Mouse (Mus musculus) myocyte (in vitro differentiated cells): ENCODE results near the gene Rrp1. TPM values are rescaled to one million over a fixed set of nuclear protein-coding genes. Genes with fewer than 3 reads are reported as not detected.

Experiments
- H3K27me3 ChIP-seq: one replicate; pipeline ENCODE4 v1.6.1; 2011; ENCODE audit not compliant: control insufficient read depth, insufficient read depth, insufficient read length
- H3K36me3 ChIP-seq: one replicate; pipeline ENCODE4 v1.6.1; 2011; ENCODE audit not compliant: control insufficient read depth, insufficient read depth
- H3K4me2 ChIP-seq: one replicate; pipeline ENCODE4 v1.6.1; 2011; ENCODE audit warnings: low read depth, control low read depth
- H3K4me3 ChIP-seq: one replicate; pipeline ENCODE4 v1.5.1; 2011; ENCODE audit warnings: mild to moderate bottlenecking, control low read depth, moderate library complexity
- H3K79me2 ChIP-seq: one replicate; pipeline ENCODE4 v1.6.1; 2011; ENCODE audit not compliant: control insufficient read depth, insufficient read depth
- H3ac ChIP-seq: one replicate; pipeline ENCODE4 v1.6.1; 2011; ENCODE audit not compliant: control insufficient read depth, insufficient read length
- CEBPB ChIP-seq: IDR thresholded peaks from 2 replicates; pipeline ENCODE4 v1.6.1; 2011; ENCODE audit warnings: mild to moderate bottlenecking, moderate library complexity; ENCODE audit not compliant: poor library complexity, insufficient read depth, severe bottlenecking
- E2F4 ChIP-seq: IDR thresholded peaks from one replicate; pipeline ENCODE4 v1.6.1; 2011; ENCODE audit warnings: mild to moderate bottlenecking, control low read depth, moderate library complexity; ENCODE audit not compliant: insufficient read depth
- MAX ChIP-seq: IDR thresholded peaks from one replicate; pipeline ENCODE4 v1.6.1; 2011; ENCODE audit warnings: low read depth, mild to moderate bottlenecking, control low read depth
- MYOD1 ChIP-seq, 3 experiments: IDR thresholded peaks; one replicate each; pipeline ENCODE4 v1.6.1; 2011; ENCODE audit warnings: control low read depth in 2 of 3, low read depth in 2 of 3, mild to moderate bottlenecking in 2 of 3, moderate library complexity in 1 of 3; ENCODE audit not compliant: insufficient read length in 2 of 3, control insufficient read depth in 1 of 3
- MYOG ChIP-seq, 3 experiments: IDR thresholded peaks; one replicate each; pipeline ENCODE4 v1.6.1; 2011; ENCODE audit warnings: control low read depth in 2 of 3, low read depth in 2 of 3, mild to moderate bottlenecking in 2 of 3; ENCODE audit not compliant: insufficient read length in 2 of 3, control insufficient read depth in 1 of 3, insufficient read depth in 1 of 3
- POLR2A ChIP-seq: IDR thresholded peaks from one replicate; pipeline ENCODE4 v1.6.1; 2011; ENCODE audit warnings: low read depth, mild to moderate bottlenecking, control low read depth, moderate library complexity; ENCODE audit not compliant: insufficient read length
- POLR2AphosphoS2 ChIP-seq: IDR thresholded peaks from one replicate; pipeline ENCODE4 v1.6.1; 2011; ENCODE audit warnings: low read depth, control low read depth; ENCODE audit not compliant: insufficient read length
- REST ChIP-seq: IDR thresholded peaks from one replicate; pipeline ENCODE4 v1.6.1; 2011; ENCODE audit warnings: mild to moderate bottlenecking, control low read depth, moderate library complexity; ENCODE audit not compliant: insufficient read depth, insufficient read length
- SRF ChIP-seq: IDR thresholded peaks from one replicate; pipeline ENCODE4 v1.6.1; 2011; ENCODE audit warnings: low read depth; ENCODE audit not compliant: control insufficient read depth, insufficient read length
- TCF12 ChIP-seq: IDR thresholded peaks from one replicate; pipeline ENCODE4 v1.6.1; 2011; ENCODE audit warnings: mild to moderate bottlenecking, control low read depth; ENCODE audit not compliant: poor library complexity, insufficient read depth, severe bottlenecking
- TCF3 ChIP-seq: IDR thresholded peaks from one replicate; pipeline ENCODE4 v1.6.1; 2011; ENCODE audit warnings: low read depth, control low read depth; ENCODE audit not compliant: insufficient read length
- USF1 ChIP-seq: IDR thresholded peaks from one replicate; pipeline ENCODE4 v1.6.1; 2011; ENCODE audit warnings: low read depth, mild to moderate bottlenecking, control low read depth, moderate library complexity
- polyA plus RNA-seq: library from polyadenylated mRNA; unstranded; fragments of >200 nt; fragmentation: generic; extraction: Trizol; gene quantifications from one replicate; pipeline ENCODE4 v1.2.1, GENCODE M21; 2012; ENCODE audit warnings: missing spikeins

The Rrp1 gene
- polyA plus RNA-seq, 1 experiment: 180 TPM

DNA sequence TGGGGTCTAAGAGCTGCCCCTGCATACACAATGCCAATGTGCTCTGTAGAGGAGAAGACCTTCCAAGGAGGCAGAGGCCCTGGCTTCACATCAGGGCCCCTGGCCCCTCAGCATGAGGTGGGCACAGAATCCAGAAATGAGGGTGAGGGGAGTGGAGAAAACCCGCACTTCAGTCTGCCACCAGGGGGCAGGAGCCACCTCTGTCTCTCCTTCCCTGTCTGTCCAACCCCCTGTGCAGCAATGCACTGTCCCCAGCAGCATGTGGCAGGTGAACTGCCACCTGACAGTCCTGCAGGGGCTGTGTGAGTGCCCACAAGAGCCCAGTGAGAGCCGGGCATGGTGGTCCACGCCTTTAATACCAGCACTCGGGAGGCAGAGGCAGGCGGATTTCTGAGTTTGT, 26.7 kb upstream of the Rrp1 start:
- Histone ChIP-seq H3ac (no peak overlapping the region), H3K27me3 (no peaks in the 10 kb centered on the region), H3K4me2 (no peak overlapping the region), H3K4me3 (no peak overlapping the region), H3K36me3 (no peaks in the 10 kb centered on the region), H3K79me2 (no peaks in the 10 kb centered on the region)
- TF ChIP-seq MAX (no peak), MYOD1 (IDR thresholded peaks at IDR 0.05; ENCODE audit: control insufficient read depth in 1 of 3, insufficient read length in 2 of 3, low read depth in 2 of 3) (no peak), CEBPB (no peak), E2F4 (no peak), REST (no peak), SRF (no peak), TCF12 (no peak), POLR2AphosphoS2 (no peak), USF1 (no peak), POLR2A (no peak), TCF3 (no peak), MYOG (IDR thresholded peaks at IDR 0.05; ENCODE audit: control insufficient read depth in 1 of 3, insufficient read depth in 1 of 3, insufficient read length in 2 of 3, low read depth in 2 of 3) (no peak)

DNA sequence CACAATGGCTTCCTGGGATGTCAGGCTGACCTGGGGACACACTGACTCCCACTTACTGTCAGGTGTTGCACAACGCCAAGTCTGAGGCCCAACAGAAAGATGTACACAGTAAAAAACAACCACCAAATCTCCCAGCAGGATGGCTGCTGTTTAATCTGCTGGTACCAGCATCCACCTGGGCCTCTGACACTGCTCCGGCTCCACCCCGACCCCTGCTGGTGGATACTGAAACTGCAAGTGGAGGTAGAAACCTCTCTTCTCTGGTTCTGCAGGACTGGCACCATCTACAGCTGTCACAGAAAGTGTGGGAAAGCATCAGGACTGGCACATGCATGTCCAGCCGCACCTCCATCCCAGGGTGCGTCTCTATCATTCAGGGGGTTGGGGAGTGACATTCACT, 25.3 kb upstream of the Rrp1 start:
- H3K4me2 ChIP-seq: no peak overlapping the region
- TF ChIP-seq USF1 (no peak), SRF (no peak), REST (no peak), POLR2AphosphoS2 (no peak), TCF12 (no peak), MYOG (IDR thresholded peaks at IDR 0.05; ENCODE audit: control insufficient read depth in 1 of 3, insufficient read depth in 1 of 3, insufficient read length in 2 of 3, low read depth in 2 of 3) (no peak), MYOD1 (IDR thresholded peaks at IDR 0.05; ENCODE audit: control insufficient read depth in 1 of 3, insufficient read length in 2 of 3, low read depth in 2 of 3) (no peak), MAX (no peak), CEBPB (no peak)
- H3ac ChIP-seq: no peak overlapping the region
- no peaks in the 10 kb centered on the region for H3K27me3 ChIP-seq
- no peaks in the 10 kb centered on the region for H3K79me2 ChIP-seq
- H3K36me3 ChIP-seq: no peaks in the 10 kb centered on the region
- no peak overlapping the region for H3K4me3 ChIP-seq

DNA sequence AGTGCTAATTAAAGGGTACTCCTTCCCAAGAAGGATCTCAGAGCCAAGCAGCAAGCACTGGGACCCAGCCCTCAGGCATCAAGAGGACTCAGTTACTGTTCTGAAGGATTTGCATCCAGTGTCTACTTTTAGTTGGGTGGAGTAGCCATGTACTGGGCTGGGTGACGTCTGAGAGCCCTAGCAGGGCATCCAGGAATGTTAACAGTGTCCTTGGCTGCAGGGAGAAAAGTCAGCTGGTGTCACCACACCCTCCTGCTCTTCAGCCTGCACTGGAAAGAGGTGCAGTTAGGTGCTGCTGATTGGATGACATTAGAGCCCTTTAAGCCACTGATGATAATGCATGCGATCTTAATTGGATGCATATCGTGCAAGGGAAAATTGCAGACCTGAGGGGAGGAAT, 20.0 kb upstream of the Rrp1 start:
- no peak overlapping the region for H3ac ChIP-seq
- TF ChIP-seq E2F4: no peak
- peaks cover 6% of the 10 kb centered on the region for H3K36me3 ChIP-seq
- H3K4me2 ChIP-seq: no peak overlapping the region
- H3K79me2 ChIP-seq: no peaks in the 10 kb centered on the region
- H3K4me3 ChIP-seq: no peak overlapping the region
- no peaks in the 10 kb centered on the region for H3K27me3 ChIP-seq

DNA sequence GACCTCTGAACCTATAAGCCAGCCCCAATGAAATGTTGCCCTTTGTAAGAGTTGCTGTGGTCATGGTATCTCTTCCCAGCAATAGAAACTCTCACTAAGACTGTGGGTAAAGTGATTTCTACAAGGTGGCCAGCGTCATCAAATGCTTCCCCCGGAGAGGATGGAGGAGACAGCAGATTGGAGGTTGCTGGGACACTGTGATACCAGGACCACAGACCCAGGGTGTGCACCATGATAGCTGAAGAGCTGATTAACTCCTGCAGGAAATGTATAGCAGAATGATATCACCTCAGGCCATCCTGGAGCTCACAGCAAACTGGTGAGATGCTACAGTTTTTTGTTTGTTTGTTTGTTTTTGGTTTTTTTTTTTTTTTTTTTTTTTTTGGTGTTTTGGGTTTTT, 16.9 kb upstream of the Rrp1 start:
- H3K27me3 ChIP-seq: no peaks in the 10 kb centered on the region
- H3K4me3 ChIP-seq: no peak overlapping the region
- no peak overlapping the region for H3ac ChIP-seq
- TF ChIP-seq MAX: no peak
- no peak for TF ChIP-seq MYOG (IDR thresholded peaks at IDR 0.05; ENCODE audit: control insufficient read depth in 1 of 3, insufficient read depth in 1 of 3, insufficient read length in 2 of 3, low read depth in 2 of 3)
- TF ChIP-seq USF1: no peak
- no peak for TF ChIP-seq SRF
- TF ChIP-seq TCF12: no peak
- H3K4me2 ChIP-seq: no peak overlapping the region
- H3K79me2 ChIP-seq: peaks cover 9% of the 10 kb centered on the region
- peaks cover 8% of the 10 kb centered on the region for H3K36me3 ChIP-seq

DNA sequence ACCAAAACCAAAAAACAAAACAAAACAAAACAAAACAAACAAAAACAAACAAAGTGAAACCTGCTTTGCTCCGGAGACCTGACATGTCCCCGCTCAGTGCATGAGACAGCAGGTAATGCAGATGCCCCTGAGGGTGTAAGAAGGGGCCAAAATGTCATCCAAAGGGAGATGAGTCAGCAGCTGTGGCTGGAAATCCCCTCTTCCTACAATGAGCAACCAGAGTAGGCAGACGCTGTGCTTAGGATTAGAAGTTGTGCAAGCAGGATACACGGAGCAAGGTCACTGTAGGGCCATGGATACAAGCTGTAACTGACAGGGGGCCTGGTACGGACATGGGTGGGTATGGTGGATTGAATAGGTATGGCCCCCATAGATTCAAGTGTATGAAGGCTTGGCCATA, 16.3 kb upstream of the Rrp1 start:
- Histone ChIP-seq H3K79me2 (peaks cover 9% of the 10 kb centered on the region), H3K36me3 (peaks cover 8% of the 10 kb centered on the region), H3K4me2 (no peak overlapping the region), H3K27me3 (no peaks in the 10 kb centered on the region), H3K4me3 (no peak overlapping the region), H3ac (no peak overlapping the region)
- no peak for TF ChIP-seq MAX
- no peak for TF ChIP-seq MYOD1 (IDR thresholded peaks at IDR 0.05; ENCODE audit: control insufficient read depth in 1 of 3, insufficient read length in 2 of 3, low read depth in 2 of 3)
- peak; percentile 35; the same call in 1 of the 2 replicates for TF ChIP-seq CEBPB
- no peak for TF ChIP-seq MYOG (IDR thresholded peaks at IDR 0.05; ENCODE audit: control insufficient read depth in 1 of 3, insufficient read depth in 1 of 3, insufficient read length in 2 of 3, low read depth in 2 of 3)

DNA sequence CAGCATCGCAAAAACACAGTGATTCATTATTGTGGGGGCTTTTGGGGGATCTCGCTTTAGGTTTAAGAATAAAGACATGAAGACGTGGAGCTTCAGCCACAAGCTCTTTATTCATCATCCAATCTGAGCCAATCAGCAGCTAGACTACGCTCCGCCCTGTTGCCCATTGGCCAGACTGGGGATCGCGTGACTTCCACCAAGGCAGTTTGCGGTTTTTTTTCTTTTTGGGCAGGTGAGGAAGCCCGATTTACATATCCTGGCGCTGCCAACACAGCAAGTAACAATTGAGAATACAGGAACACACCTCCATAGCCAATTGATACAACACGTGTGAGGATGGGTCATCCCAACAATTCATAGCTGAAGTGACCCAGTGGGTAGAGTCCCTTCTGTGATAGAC, 15.2 kb upstream of the Rrp1 start:
- Histone ChIP-seq H3K79me2 (peaks cover 9% of the 10 kb centered on the region), H3K4me2 (no peak overlapping the region), H3K27me3 (no peaks in the 10 kb centered on the region), H3ac (no peak overlapping the region), H3K36me3 (peaks cover 8% of the 10 kb centered on the region), H3K4me3 (no peak overlapping the region)
- TF ChIP-seq POLR2A (no peak), SRF (no peak), MYOD1 (IDR thresholded peaks at IDR 0.05; ENCODE audit: control insufficient read depth in 1 of 3, insufficient read length in 2 of 3, low read depth in 2 of 3) (no peak), MAX (no peak), TCF3 (no peak), REST (no peak)
